Mouse (Mus musculus) ES-Bruce4 (cell line): ENCODE results near the gene Izumo4.

Source experiments
- CTCF ChIP-seq: IDR thresholded peaks from one replicate; pipeline ENCODE4 v1.8.1; 2011; ENCODE audit warnings: low read depth, low read length
- EP300 ChIP-seq: IDR thresholded peaks from 2 replicates; pipeline ENCODE4 v1.6.1; 2011; ENCODE audit warnings: low read depth, low read length; ENCODE audit not compliant: insufficient read depth
- POLR2A ChIP-seq: IDR thresholded peaks from one replicate; pipeline ENCODE4 v1.8.1; 2011; ENCODE audit warnings: low read length; ENCODE audit not compliant: insufficient read depth

- no peak for TF ChIP-seq CTCF
- TF ChIP-seq POLR2A, result no peak
- TF ChIP-seq EP300, result no peak
Measured at GRCm38 (mm10) chr10:80697393-80697787, 4.6 kb upstream of the Izumo4 start.
